Mouse (Mus musculus): Measurements from ENCODE around the gene Mecp2. TPM values are rescaled to one million over a fixed set of nuclear protein-coding genes. Genes with fewer than 3 reads are reported as not detected.

The Mecp2 gene
- polyA plus RNA-seq, 2 experiments from 2014 or later = 19.9 to 20.2 TPM

- no peak for ATAC-seq
These were observed 127.1 kb downstream of the Mecp2 start for GRCm38 (mm10) chrX:74008063-74008462.

DNA sequence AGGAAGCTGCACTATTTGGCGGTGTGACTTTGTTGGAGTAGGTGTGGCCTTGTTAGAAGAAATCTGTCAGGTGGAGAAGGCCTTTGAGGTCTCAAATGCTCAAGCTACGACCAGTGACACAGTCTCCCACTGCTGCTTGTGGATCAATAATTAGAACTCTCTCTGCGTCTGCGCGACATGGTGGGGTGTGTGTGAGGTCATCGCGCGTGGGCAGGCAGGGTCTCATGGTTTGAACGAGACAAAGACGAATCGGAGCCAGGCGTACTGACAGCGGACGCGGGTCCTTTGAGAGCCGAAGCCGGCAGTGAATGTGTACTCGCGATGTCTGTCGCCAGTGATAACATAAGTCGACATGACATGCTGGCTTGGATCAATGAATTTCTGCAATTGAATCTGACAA is 128.8 kb downstream of the Mecp2 start:
- no peak for ATAC-seq

GRCm38 (mm10) chrX:74003644-74004043 is 131.5 kb downstream of the Mecp2 start:
- ATAC-seq = no peak

- no peak for ATAC-seq
These were observed 134.1 kb downstream of the Mecp2 start for GRCm38 (mm10) chrX:74001024-74001423.

- no peak for ATAC-seq
These were observed 136.0 kb downstream of the Mecp2 start for GRCm38 (mm10) chrX:73998911-73999869.

DNA sequence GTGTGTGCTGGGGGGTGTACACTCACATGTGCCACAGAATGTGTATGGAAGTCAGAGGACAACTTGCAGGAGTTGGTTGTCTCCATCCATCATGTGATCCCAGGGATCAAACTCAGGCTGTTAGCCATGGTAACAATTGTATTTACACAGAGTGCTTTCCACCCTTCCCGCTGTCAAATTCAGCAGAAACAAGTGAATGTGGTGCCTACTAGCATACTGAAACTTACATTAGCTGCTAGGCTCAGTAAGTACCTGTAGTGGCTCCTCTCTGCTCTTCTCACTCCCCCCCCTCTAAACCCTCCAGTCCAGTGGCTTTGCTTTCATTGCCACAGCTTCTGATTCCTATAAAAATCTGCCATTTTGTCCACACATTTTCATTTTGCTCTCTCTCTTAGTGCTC is 157.4 kb downstream of the Mecp2 start:
- no peak for ATAC-seq

Other genes with a start within 250 kb of the Mecp2 start
- 1 to 10 TPM; 2.6 to 3.3 TPM for gene Avpr2, start 243.3 kb downstream of the Mecp2 start, polyA plus RNA-seq (2017; shearing (Covaris generic))
- gene L1cam, start 239.3 kb downstream of the Mecp2 start, polyA plus RNA-seq (2017; shearing (Covaris generic)) = 10 to 100 TPM in 1 of 2 experiments, 1 to 10 TPM in 1; 7.3 to 13.0 TPM
- gene Arhgap4, start 213.5 kb downstream of the Mecp2 start, polyA plus RNA-seq (2017; shearing (Covaris generic)) = 100 to 1,000 TPM; 162 to 239 TPM
- 100 to 1,000 TPM; 181 to 200 TPM for gene Naa10, start 213.4 kb downstream of the Mecp2 start, polyA plus RNA-seq (2017; shearing (Covaris generic))
- gene Renbp, start 204.5 kb downstream of the Mecp2 start, polyA plus RNA-seq (2017; shearing (Covaris generic)) = 10 to 100 TPM in 1 of 2 experiments, 1 to 10 TPM in 1; 6.4 to 15.1 TPM
- gene Hcfc1, start 169.0 kb downstream of the Mecp2 start, polyA plus RNA-seq (2017; shearing (Covaris generic)) = 10 to 100 TPM; 34.2 to 45.5 TPM
- 10 to 100 TPM; 19.8 to 23.1 TPM for gene Irak1, start 111.4 kb downstream of the Mecp2 start, polyA plus RNA-seq (2017; shearing (Covaris generic))
- not detected for gene Opn1mw, start 7.9 kb downstream of the Mecp2 start, polyA plus RNA-seq (2017; shearing (Covaris generic))
- not detected for gene Tex28, start 32.5 kb upstream of the Mecp2 start, polyA plus RNA-seq (2017; shearing (Covaris generic))
- gene Tktl1, start 41.9 kb upstream of the Mecp2 start, polyA plus RNA-seq (2017; shearing (Covaris generic)) = 1 to 10 TPM; 2.9 to 3.1 TPM
- gene Flna, start 114.5 kb upstream of the Mecp2 start, polyA plus RNA-seq (2017; shearing (Covaris generic)) = 100 to 1,000 TPM; 199 to 249 TPM
- gene Emd, start 119.3 kb upstream of the Mecp2 start, polyA plus RNA-seq (2017; shearing (Covaris generic)) = 10 to 100 TPM; 35.0 to 53.2 TPM
- 1,000 to 10,000 TPM in 1 of 2 experiments, 100 to 1,000 TPM in 1; 597 to 1,460 TPM for gene Rpl10, start 135.4 kb upstream of the Mecp2 start, polyA plus RNA-seq (2017; shearing (Covaris generic))
- gene Taz, start 146.5 kb upstream of the Mecp2 start, polyA plus RNA-seq (2017; shearing (Covaris generic)) = 10 to 100 TPM; 54.0 to 68.6 TPM
- 10 to 100 TPM; 23.0 to 31.1 TPM for gene Dnase1l1, start 147.0 kb upstream of the Mecp2 start, polyA plus RNA-seq (2017; shearing (Covaris generic))
- gene Atp6ap1, start 161.7 kb upstream of the Mecp2 start, polyA plus RNA-seq (2017; shearing (Covaris generic)) = 100 to 1,000 TPM; 165 to 225 TPM
- 100 to 1,000 TPM; 283 to 370 TPM for gene Gdi1, start 169.6 kb upstream of the Mecp2 start, polyA plus RNA-seq (2017; shearing (Covaris generic))
- gene Fam50a, start 177.7 kb upstream of the Mecp2 start, polyA plus RNA-seq (2017; shearing (Covaris generic)) = 10 to 100 TPM; 65.9 to 68.7 TPM
- gene Plxna3, start 193.7 kb upstream of the Mecp2 start, polyA plus RNA-seq (2017; shearing (Covaris generic)) = 1 to 10 TPM; 3.2 to 7.9 TPM
- gene Lage3, start 218.3 kb upstream of the Mecp2 start, polyA plus RNA-seq (2017; shearing (Covaris generic)) = 10 to 100 TPM; 60.3 to 62.7 TPM
- gene Ubl4a, start 237.9 kb upstream of the Mecp2 start, polyA plus RNA-seq (2017; shearing (Covaris generic)) = 10 to 100 TPM; 60.0 to 78.5 TPM
- gene Slc10a3, start 238.0 kb upstream of the Mecp2 start, polyA plus RNA-seq (2017; shearing (Covaris generic)) = 10 to 100 TPM; 21.5 to 34.2 TPM